Mouse (Mus musculus): ENCODE results near the gene Csrnp3. TPM values are rescaled to one million over a fixed set of nuclear protein-coding genes. Genes with fewer than 3 reads are reported as not detected.

The Csrnp3 gene
- 0.56 and 0.85 TPM in 2 replicates for polyA plus RNA-seq (2015; fragmentation: Nextera tagmentation; extraction: Ambion mirVana)

DNA sequence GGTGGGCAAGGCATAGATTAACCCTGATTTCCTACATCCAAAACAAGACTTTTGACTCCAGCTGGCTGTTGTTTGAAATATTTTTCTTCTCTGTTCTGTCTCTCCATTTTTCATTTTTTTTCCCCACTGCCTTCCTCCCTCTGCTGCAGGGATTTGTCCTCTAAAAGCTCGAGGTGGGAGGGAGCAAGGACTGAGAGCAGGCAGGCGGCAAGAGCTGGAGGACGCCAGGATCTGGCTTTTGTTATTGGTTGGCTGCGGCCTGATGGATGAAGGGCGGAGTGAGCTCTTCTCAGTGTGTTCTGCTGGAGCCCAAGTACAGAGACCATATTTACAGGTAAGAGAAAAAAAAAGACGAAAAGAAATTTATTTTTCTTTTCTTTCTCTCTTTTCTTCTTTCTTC, at the start of gene Csrnp3:
TSS of gene Csrnp3 (plus strand) at position 217 of the 400 bp plus-strand sequence.

Other genes starting within 250 kb of the Csrnp3 start
- 1.6 TPM in 2 replicates for gene Scn2a, start 225.0 kb upstream of the Csrnp3 start, polyA plus RNA-seq (2015; fragmentation: Nextera tagmentation; extraction: Ambion mirVana)

Data from skeletal muscle tissue, postnatal 0 days (tissue).